Mouse (Mus musculus): ENCODE measurements around the gene Gimap7. TPM values are rescaled to one million over a fixed set of nuclear protein-coding genes. Genes with fewer than 3 reads are reported as not detected.
A peak's percentile ranks its signal among the peaks of the same experiment; 100 is the strongest.

Gene Gimap7
- polyA plus RNA-seq, 1 experiment from 2014 or later, result 0.43 TPM

DNA sequence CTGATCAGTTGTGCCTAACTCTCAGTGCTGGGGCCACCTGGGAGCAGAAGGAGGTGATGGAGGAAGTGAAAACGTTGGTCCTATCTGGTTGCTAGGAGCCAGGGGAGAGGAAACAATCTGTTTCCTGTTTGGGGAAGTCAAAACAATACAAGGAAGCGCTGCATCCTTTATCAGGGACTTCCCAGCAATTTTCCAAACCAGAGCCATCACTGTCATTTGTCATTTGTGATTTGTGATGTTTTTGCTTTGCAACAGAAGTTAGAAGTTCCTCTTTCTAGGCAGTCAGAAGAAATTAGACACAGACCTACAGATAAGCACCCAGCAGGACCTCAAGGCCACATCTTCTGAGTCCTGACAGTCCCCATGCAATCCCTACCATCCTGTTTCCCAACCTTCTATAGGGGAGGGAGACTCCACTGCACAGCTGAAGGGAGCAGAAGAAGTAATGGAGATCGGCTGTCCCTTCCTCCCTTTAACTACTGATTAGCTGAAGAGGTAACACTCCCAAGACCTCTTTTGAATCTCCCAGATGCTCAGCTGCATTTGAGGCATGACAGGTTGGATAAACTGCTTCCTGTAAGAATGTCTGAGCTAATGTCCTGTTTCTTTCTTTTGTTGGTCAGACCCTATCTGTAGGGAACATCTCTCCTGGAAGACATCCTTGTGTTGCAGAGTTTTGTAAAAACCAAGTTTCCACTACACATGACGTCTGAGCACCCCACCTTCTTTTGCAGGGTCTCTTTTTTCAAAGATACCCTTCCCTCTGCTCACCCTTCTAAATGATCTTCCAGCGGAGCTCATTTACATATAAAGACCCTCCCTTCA, 18.0 kb upstream of the Gimap7 start:
- Histone ChIP-seq H3K36me3 (ENCODE audit: control insufficient read depth, insufficient read depth) (peaks cover 4% of the 10 kb centered on the region; the same call in 1 of the 2 replicates), H3K4me1 (ENCODE audit: control insufficient read depth, insufficient read depth, low read length) (no peaks in the 10 kb centered on the region), H3K27ac (ENCODE audit: low read length) (peak overlapping the region; percentile 83), H3K4me2 (ENCODE audit: low read depth, low read length) (no peak overlapping the region), H3K9me3 (replicated peaks; ENCODE audit: control insufficient read depth, low read length) (no peaks in the 10 kb centered on the region), H3K27me3 (ENCODE audit: control insufficient read depth, insufficient read depth, low read length) (no peaks in the 10 kb centered on the region), H3K4me3 (ENCODE audit: low read length) (no peak overlapping the region), H3K9ac (ENCODE audit: low read length) (no peak overlapping the region)
- ATAC-seq (replicated peaks; ENCODE audit: extremely low read depth, insufficient read depth, low FRiP score), result peak; percentile 82
- WGBS, result 39% methylated on average over 5 of the region's 5 CpGs

- 77% methylated on average over 7 of the region's 7 CpGs for whole genome bisulfite sequencing
- Histone ChIP-seq H3K4me1 (ENCODE audit: control insufficient read depth, insufficient read depth, low read length) (no peaks in the 10 kb centered on the region), H3K9me3 (replicated peaks; ENCODE audit: control insufficient read depth, low read length) (no peaks in the 10 kb centered on the region), H3K27ac (ENCODE audit: low read length) (peak overlapping the region; percentile 83), H3K4me2 (ENCODE audit: low read depth, low read length) (no peak overlapping the region), H3K4me3 (ENCODE audit: low read length) (no peak overlapping the region), H3K36me3 (ENCODE audit: control insufficient read depth, insufficient read depth) (peaks cover 4% of the 10 kb centered on the region; the same call in 1 of the 2 replicates), H3K27me3 (ENCODE audit: control insufficient read depth, insufficient read depth, low read length) (no peaks in the 10 kb centered on the region), H3K9ac (ENCODE audit: low read length) (no peak overlapping the region)
- no peak for ATAC-seq (replicated peaks; ENCODE audit: extremely low read depth, insufficient read depth, low FRiP score)
Observed at GRCm38 (mm10) chr6:48702146-48702545, 16.3 kb upstream of the Gimap7 start.

DNA sequence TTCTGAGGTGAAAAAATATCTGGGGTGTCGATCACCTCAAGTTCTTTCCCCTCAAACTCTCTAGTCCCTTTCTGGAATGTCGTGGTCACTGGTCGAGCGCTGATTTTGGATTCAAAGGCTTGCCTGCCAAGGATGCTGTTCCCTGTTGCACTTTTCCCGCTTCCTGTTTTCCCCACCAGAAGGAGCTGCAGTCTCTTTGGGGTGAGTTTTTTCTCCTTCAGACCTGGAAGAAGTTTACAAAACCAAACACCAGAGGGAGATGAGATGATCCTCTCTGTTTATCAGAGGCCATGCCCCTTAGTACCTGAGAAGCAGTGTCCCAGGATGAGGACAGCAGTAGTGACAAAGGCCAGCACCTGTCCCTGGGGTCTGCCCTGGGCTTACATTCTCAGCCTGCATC, 15.8 kb upstream of the Gimap7 start:
- no peak overlapping the region for H3K4me3 ChIP-seq (ENCODE audit: low read length)
- no peaks in the 10 kb centered on the region for H3K9me3 ChIP-seq (replicated peaks; ENCODE audit: control insufficient read depth, low read length)
- no peaks in the 10 kb centered on the region for H3K4me1 ChIP-seq (ENCODE audit: control insufficient read depth, insufficient read depth, low read length)
- peak overlapping the region; percentile 83 for H3K27ac ChIP-seq (ENCODE audit: low read length)
- no peak overlapping the region for H3K4me2 ChIP-seq (ENCODE audit: low read depth, low read length)
- H3K36me3 ChIP-seq (ENCODE audit: control insufficient read depth, insufficient read depth), result peaks cover 4% of the 10 kb centered on the region; the same call in 1 of the 2 replicates
- no peaks in the 10 kb centered on the region for H3K27me3 ChIP-seq (ENCODE audit: control insufficient read depth, insufficient read depth, low read length)
- no peak overlapping the region for H3K9ac ChIP-seq (ENCODE audit: low read length)
- ATAC-seq (replicated peaks; ENCODE audit: extremely low read depth, insufficient read depth, low FRiP score), result no peak
- 65% methylated on average over 5 of the region's 5 CpGs for WGBS

GRCm38 (mm10) chr6:48704146-48704545, 14.3 kb upstream of the Gimap7 start:
- Histone ChIP-seq H3K27me3 (ENCODE audit: control insufficient read depth, insufficient read depth, low read length) (no peaks in the 10 kb centered on the region), H3K36me3 (ENCODE audit: control insufficient read depth, insufficient read depth) (peaks cover 4% of the 10 kb centered on the region; the same call in 1 of the 2 replicates), H3K27ac (ENCODE audit: low read length) (no peak overlapping the region), H3K4me1 (ENCODE audit: control insufficient read depth, insufficient read depth, low read length) (no peaks in the 10 kb centered on the region), H3K4me3 (ENCODE audit: low read length) (no peak overlapping the region), H3K9ac (ENCODE audit: low read length) (no peak overlapping the region), H3K9me3 (replicated peaks; ENCODE audit: control insufficient read depth, low read length) (no peaks in the 10 kb centered on the region), H3K4me2 (ENCODE audit: low read depth, low read length) (no peak overlapping the region)
- ATAC-seq (replicated peaks; ENCODE audit: extremely low read depth, insufficient read depth, low FRiP score), result no peak

GRCm38 (mm10) chr6:48706130-48706529, 12.3 kb upstream of the Gimap7 start:
- H3K9ac ChIP-seq (ENCODE audit: low read length), result peak overlapping the region; percentile 54
- H3K27me3 ChIP-seq (ENCODE audit: control insufficient read depth, insufficient read depth, low read length), result no peaks in the 10 kb centered on the region
- 35% methylated on average over 3 of the region's 3 CpGs for WGBS
- no peaks in the 10 kb centered on the region; the same call in 1 of the 2 replicates for H3K9me3 ChIP-seq (replicated peaks; ENCODE audit: control insufficient read depth, low read length)
- ATAC-seq (replicated peaks; ENCODE audit: extremely low read depth, insufficient read depth, low FRiP score), result no peak; the same call in 1 of the 2 replicates
- peak overlapping the region; percentile 38 for H3K4me3 ChIP-seq (ENCODE audit: low read length)
- H3K36me3 ChIP-seq (ENCODE audit: control insufficient read depth, insufficient read depth), result peaks cover 4% of the 10 kb centered on the region; the same call in 1 of the 2 replicates
- peak overlapping the region; percentile 43 for H3K4me2 ChIP-seq (ENCODE audit: low read depth, low read length)
- peak overlapping the region; percentile 73 for H3K27ac ChIP-seq (ENCODE audit: low read length)
- H3K4me1 ChIP-seq (ENCODE audit: control insufficient read depth, insufficient read depth, low read length), result no peaks in the 10 kb centered on the region

- no peak for ATAC-seq (replicated peaks; ENCODE audit: extremely low read depth, insufficient read depth, low FRiP score)
- H3K4me3 ChIP-seq (ENCODE audit: low read length), result no peak overlapping the region
- H3K4me1 ChIP-seq (ENCODE audit: control insufficient read depth, insufficient read depth, low read length), result peaks cover 2% of the 10 kb centered on the region
- no peaks in the 10 kb centered on the region for H3K36me3 ChIP-seq (ENCODE audit: control insufficient read depth, insufficient read depth)
- no peaks in the 10 kb centered on the region for H3K27me3 ChIP-seq (ENCODE audit: control insufficient read depth, insufficient read depth, low read length)
- no peak overlapping the region for H3K9ac ChIP-seq (ENCODE audit: low read length)
- no peaks in the 10 kb centered on the region for H3K9me3 ChIP-seq (replicated peaks; ENCODE audit: control insufficient read depth, low read length)
- WGBS, result 68% methylated on average over 4 of the region's 4 CpGs
- no peak overlapping the region for H3K4me2 ChIP-seq (ENCODE audit: low read depth, low read length)
- H3K27ac ChIP-seq (ENCODE audit: low read length), result no peak overlapping the region
Observed at GRCm38 (mm10) chr6:48720326-48720725, 1.9 kb downstream of the Gimap7 start.

GRCm38 (mm10) chr6:48723468-48723867, 5.0 kb downstream of the Gimap7 start:
- H3K4me2 ChIP-seq (ENCODE audit: low read depth, low read length), result no peak overlapping the region
- WGBS, result 66% methylated on average over 8 of the region's 8 CpGs
- H3K27me3 ChIP-seq (ENCODE audit: control insufficient read depth, insufficient read depth, low read length), result no peaks in the 10 kb centered on the region
- H3K9me3 ChIP-seq (replicated peaks; ENCODE audit: control insufficient read depth, low read length), result no peaks in the 10 kb centered on the region
- H3K27ac ChIP-seq (ENCODE audit: low read length), result no peak overlapping the region
- H3K9ac ChIP-seq (ENCODE audit: low read length), result no peak overlapping the region
- H3K4me3 ChIP-seq (ENCODE audit: low read length), result no peak overlapping the region
- ATAC-seq (replicated peaks; ENCODE audit: extremely low read depth, insufficient read depth, low FRiP score), result no peak
- H3K4me1 ChIP-seq (ENCODE audit: control insufficient read depth, insufficient read depth, low read length), result peaks cover 10% of the 10 kb centered on the region
- H3K36me3 ChIP-seq (ENCODE audit: control insufficient read depth, insufficient read depth), result no peaks in the 10 kb centered on the region

- 0% methylated on average over 1 of the region's 1 CpGs for WGBS
- no peaks in the 10 kb centered on the region for H3K9me3 ChIP-seq (replicated peaks; ENCODE audit: control insufficient read depth, low read length)
- H3K9ac ChIP-seq (ENCODE audit: low read length), result no peak overlapping the region
- H3K4me2 ChIP-seq (ENCODE audit: low read depth, low read length), result peak overlapping the region; percentile 7; the same call in 1 of the 2 replicates
- H3K4me3 ChIP-seq (ENCODE audit: low read length), result no peak overlapping the region
- peak overlapping the region; percentile 43; the same call in 1 of the 2 replicates for H3K27ac ChIP-seq (ENCODE audit: low read length)
- H3K27me3 ChIP-seq (ENCODE audit: control insufficient read depth, insufficient read depth, low read length), result no peaks in the 10 kb centered on the region
- peak; percentile 89 for ATAC-seq (replicated peaks; ENCODE audit: extremely low read depth, insufficient read depth, low FRiP score)
- H3K4me1 ChIP-seq (ENCODE audit: control insufficient read depth, insufficient read depth, low read length), result peaks cover 10% of the 10 kb centered on the region
- H3K36me3 ChIP-seq (ENCODE audit: control insufficient read depth, insufficient read depth), result no peaks in the 10 kb centered on the region
Observed at GRCm38 (mm10) chr6:48725476-48725875, 7.1 kb downstream of the Gimap7 start.

DNA sequence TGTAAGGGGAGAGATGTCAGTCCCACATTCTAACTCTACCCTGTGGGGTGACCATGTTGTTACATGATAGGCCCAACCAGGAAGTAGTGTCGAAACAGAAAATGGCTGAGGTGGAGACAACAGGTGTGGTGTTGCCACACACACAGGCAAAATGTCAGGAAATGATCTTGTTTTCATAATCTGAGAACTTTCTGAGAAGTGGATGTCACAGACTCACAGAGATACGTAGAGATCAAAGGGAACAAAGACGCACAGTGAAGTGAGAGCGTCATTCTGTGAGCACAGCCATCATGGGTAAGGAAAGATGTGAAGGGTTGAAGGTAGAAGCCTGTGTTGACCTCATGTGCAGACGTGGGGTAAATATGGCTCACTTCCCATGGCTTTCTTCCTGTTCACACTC, 9.3 kb downstream of the Gimap7 start:
- no peak overlapping the region for H3K27ac ChIP-seq (ENCODE audit: low read length)
- H3K27me3 ChIP-seq (ENCODE audit: control insufficient read depth, insufficient read depth, low read length), result no peaks in the 10 kb centered on the region
- no peak overlapping the region for H3K4me2 ChIP-seq (ENCODE audit: low read depth, low read length)
- no peak overlapping the region for H3K4me3 ChIP-seq (ENCODE audit: low read length)
- H3K9ac ChIP-seq (ENCODE audit: low read length), result no peak overlapping the region
- H3K4me1 ChIP-seq (ENCODE audit: control insufficient read depth, insufficient read depth, low read length), result peaks cover 10% of the 10 kb centered on the region
- ATAC-seq (replicated peaks; ENCODE audit: extremely low read depth, insufficient read depth, low FRiP score), result no peak
- WGBS, result 84% methylated on average over 5 of the region's 5 CpGs
- no peaks in the 10 kb centered on the region for H3K36me3 ChIP-seq (ENCODE audit: control insufficient read depth, insufficient read depth)
- H3K9me3 ChIP-seq (replicated peaks; ENCODE audit: control insufficient read depth, low read length), result no peaks in the 10 kb centered on the region
